Mouse (Mus musculus) heart, postnatal 14 days (tissue): ENCODE results near the gene Cyp3a13. TPM values are rescaled to one million over a fixed set of nuclear protein-coding genes. Genes with fewer than 3 reads are reported as not detected.
"Not testable (repeated sequence)": the region's sequence is repeated elsewhere in the genome, so short reads cannot be mapped to it uniquely, and the experiment has no call there.

Experiments
- DNase-seq, 2 experiments: peaks; one replicate each; pipeline ENCODE4 v3.0.0; 2021 to 2022
- intact Hi-C: fragments of 180-260 bp; cut with DNase I; formaldehyde crosslinking; loops from one replicate; pipeline ENCODE4 v1.15.1; 2025
- total RNA-seq, 2 experiments: library from RNA; stranded (reverse); gene quantifications; 2 replicates each; pipeline ENCODE4 v1.2.3; 2021

Cyp3a13 gene
- total RNA-seq, 2 experiments from 2014 or later = 0.22 to 0.27 TPM

- DNase-seq = peak; percentile 29 to 55
- intact Hi-C loops = loop anchor here (1.0 kb wide), 1 partner anchor 89 kb away; no protein-coding TSS in a partner anchor
These were observed 43.6 kb downstream of the Cyp3a13 start for GRCm38 (mm10) chr5:137877860-137878259.

- intact Hi-C loops = no loop called here
- no peak for DNase-seq
These were observed 46.4 kb downstream of the Cyp3a13 start for GRCm38 (mm10) chr5:137875054-137875453.

- DNase-seq, intact Hi-C loops: not testable (repeated sequence)
These were observed 49.1 kb downstream of the Cyp3a13 start for GRCm38 (mm10) chr5:137872381-137872702.

- intact Hi-C loops, DNase-seq: not testable (repeated sequence)
These were observed 49.6 kb downstream of the Cyp3a13 start, which contains the start of gene Pilrb2 for GRCm38 (mm10) chr5:137871644-137872380. TSS of gene Pilrb2 (minus strand) at chr5:137871815.

- intact Hi-C loops, DNase-seq: not testable (repeated sequence)
These were observed 52.8 kb downstream of the Cyp3a13 start for GRCm38 (mm10) chr5:137868600-137868999.

GRCm38 (mm10) chr5:137864008-137864407, 57.4 kb downstream of the Cyp3a13 start:
- intact Hi-C loops, DNase-seq: not testable (repeated sequence)

GRCm38 (mm10) chr5:137857960-137858710, 63.3 kb downstream of the Cyp3a13 start, which contains the start of gene Pilrb1:
TSS of gene Pilrb1 (minus strand) at chr5:137858106.
- intact Hi-C loops, DNase-seq: not testable (repeated sequence)

GRCm38 (mm10) chr5:137856870-137857269, 64.5 kb downstream of the Cyp3a13 start:
- intact Hi-C loops, DNase-seq: not testable (repeated sequence)

GRCm38 (mm10) chr5:137854907-137855306, 66.5 kb downstream of the Cyp3a13 start:
- intact Hi-C loops = not testable (repeated sequence)

GRCm38 (mm10) chr5:137850313-137850712, 71.1 kb downstream of the Cyp3a13 start:
- not testable (repeated sequence) for DNase-seq

More at GRCm38 (mm10) chr5:137854907-137855306, 66.5 kb downstream of the Cyp3a13 start:
- not testable (repeated sequence) for DNase-seq

More at GRCm38 (mm10) chr5:137850313-137850712, 71.1 kb downstream of the Cyp3a13 start:
- intact Hi-C loops = not testable (repeated sequence)

Other genes starting within 250 kb of the Cyp3a13 start
- 10 to 100 TPM; 13.0 to 13.9 TPM for gene Agfg2, start 236.9 kb downstream of the Cyp3a13 start, total RNA-seq
- 1 to 10 TPM; 1.4 to 1.8 TPM for gene Nyap1, start 180.0 kb downstream of the Cyp3a13 start, total RNA-seq
- gene Tsc22d4, start 175.9 kb downstream of the Cyp3a13 start, total RNA-seq = 100 to 1,000 TPM; 287 to 312 TPM
- gene Ppp1r35, start 142.8 kb downstream of the Cyp3a13 start, total RNA-seq = 10 to 100 TPM; 13.9 to 14.0 TPM
- 10 to 100 TPM; 32.7 to 33.0 TPM for gene Mepce, start 134.0 kb downstream of the Cyp3a13 start, total RNA-seq
- gene Zcwpw1, start 133.8 kb downstream of the Cyp3a13 start, total RNA-seq = 1 to 10 TPM; 1.1 to 1.3 TPM
- gene Pilra, start 85.3 kb downstream of the Cyp3a13 start, total RNA-seq = 1 to 10 TPM; 1.3 to 2.4 TPM
- gene Pilrb1, start 63.5 kb downstream of the Cyp3a13 start, total RNA-seq = 1 to 10 TPM in 1 of 2 experiments, under 1 TPM in 1; 0.44 to 1.5 TPM
- under 1 TPM; 0.45 to 1.00 TPM for gene Pilrb2, start 49.8 kb downstream of the Cyp3a13 start, total RNA-seq
- under 1 TPM; 0.26 to 0.27 TPM for gene Gjc3, start 41.5 kb upstream of the Cyp3a13 start, total RNA-seq
- gene Azgp1, start 59.9 kb upstream of the Cyp3a13 start, total RNA-seq = not detected
- gene Smok3a, start 99.6 kb upstream of the Cyp3a13 start, total RNA-seq = not detected
- gene Smok3b, start 99.8 kb upstream of the Cyp3a13 start, total RNA-seq = not detected
- gene Smok3c, start 131.6 kb upstream of the Cyp3a13 start, total RNA-seq = not detected
- 10 to 100 TPM; 17.8 to 18.0 TPM for gene Zkscan1, start 163.5 kb upstream of the Cyp3a13 start, total RNA-seq
- 10 to 100 TPM; 13.7 to 14.2 TPM for gene Zscan21, start 195.3 kb upstream of the Cyp3a13 start, total RNA-seq
- gene Zfp113, start 234.1 kb upstream of the Cyp3a13 start, total RNA-seq = 10 to 100 TPM in 1 of 2 experiments, 1 to 10 TPM in 1; 8.0 to 10.9 TPM
- 100 to 1,000 TPM; 124 TPM for gene Cops6, start 239.5 kb upstream of the Cyp3a13 start, total RNA-seq